Mouse (Mus musculus): ENCODE results near the gene Cct7.

- TF ChIP-seq CTCF (conservative IDR thresholded peaks at IDR 0.05; ENCODE audit: low read length) (no peak), POU5F1 (IDR thresholded peaks at IDR 0.05; ENCODE audit: borderline replicate concordance, low read length) (no peak), NANOG (IDR thresholded peaks at IDR 0.05; ENCODE audit: borderline replicate concordance, low read length) (no peak)
Observed at GRCm38 (mm10) chr6:85443488-85444233, 7.7 kb upstream of the Cct7 start.

Measured in E14TG2a.4 (cell line).